Mouse (Mus musculus): ENCODE results near the gene Ruvbl2. TPM values are rescaled to one million over a fixed set of nuclear protein-coding genes. Genes with fewer than 3 reads are reported as not detected.
"Not testable (repeated sequence)": the region's sequence is repeated elsewhere in the genome, so short reads cannot be mapped to it uniquely, and the experiment has no call there.

Gene Ruvbl2
- total RNA-seq (2021), result 10 to 100 TPM; 18.2 to 28.1 TPM
- long read RNA-seq, experiment 1, transcript Ruvbl2-201 (15 exons, 1,834 nt), result major isoform, 22 of 40 reads
- long read RNA-seq, experiment 1, partial matches to known transcripts, result 5 of 40 reads
- long read RNA-seq, experiment 1, other reads (novel, unspliced or antisense), result 13 of 40 reads
- long read RNA-seq, experiment 2, transcript Ruvbl2-201 (15 exons, 1,834 nt), result major isoform, 13 of 33 reads
- long read RNA-seq, experiment 2, partial matches to known transcripts, result 5 of 33 reads
- long read RNA-seq, experiment 2, other reads (novel, unspliced or antisense), result 15 of 33 reads

- H3K4me3 ChIP-seq, result peak within 1 kb of the TSS; percentile 87
- intact Hi-C loops (cut with DNase I), result loop anchor here (1.0 kb wide), 1 partner anchor 32 kb away; the partner anchor contains the start of gene Kcna7
- H3K27ac ChIP-seq, result peak within 1 kb of the TSS; percentile 97
- TF ChIP-seq CTCF (IDR thresholded peaks at IDR 0.05), result peak; percentile 68
- DNase-seq, result peak; percentile 88
These were observed at the start of gene Ruvbl2 for GRCm38 (mm10) chr7:45437521-45438276. Gene Ruvbl2, minus strand, starts transcription at chr7:45438096.

GRCm38 (mm10) chr7:45486761-45487415, 49.0 kb upstream of the Ruvbl2 start, which contains the start of gene Gm45808:
Gene Gm45808, minus strand, starts transcription at chr7:45486811.
- TF ChIP-seq CTCF (IDR thresholded peaks at IDR 0.05), result no peak
- intact Hi-C loops (cut with DNase I), result no loop called here
- no peak for DNase-seq
- Histone ChIP-seq H3K4me3 (no peak within 1 kb of the TSS), H3K27ac (peak within 1 kb of the TSS; percentile 89; the same call in 1 of the 2 replicates)

- no peak for DNase-seq
- intact Hi-C loops (cut with DNase I), result no loop called here
- no peak for TF ChIP-seq CTCF (IDR thresholded peaks at IDR 0.05)
- Histone ChIP-seq H3K27ac (no peak overlapping the region), H3K4me3 (no peak overlapping the region)
These were observed 48.3 kb upstream of the Ruvbl2 start for GRCm38 (mm10) chr7:45486158-45486557.

- DNase-seq; intact Hi-C loops (cut with DNase I); H3K4me3 ChIP-seq; H3K27ac ChIP-seq: not testable (repeated sequence)
These were observed 47.1 kb upstream of the Ruvbl2 start for GRCm38 (mm10) chr7:45484985-45485384.

- DNase-seq, result no peak
- Histone ChIP-seq H3K4me3 (no peak overlapping the region), H3K27ac (no peak overlapping the region)
- no peak for TF ChIP-seq CTCF (IDR thresholded peaks at IDR 0.05)
- intact Hi-C loops (cut with DNase I), result no loop called here
These were observed 44.3 kb upstream of the Ruvbl2 start for GRCm38 (mm10) chr7:45482166-45482565.

GRCm38 (mm10) chr7:45481374-45481927, 43.6 kb upstream of the Ruvbl2 start, which contains the start of gene Tulp2:
Gene Tulp2, plus strand, starts transcription at chr7:45481877.
- Histone ChIP-seq H3K27ac (no peak within 1 kb of the TSS), H3K4me3 (no peak within 1 kb of the TSS)
- TF ChIP-seq CTCF (IDR thresholded peaks at IDR 0.05), result no peak
- intact Hi-C loops (cut with DNase I), result no loop called here
- peak; percentile 74 for DNase-seq

- H3K4me3 ChIP-seq; H3K27ac ChIP-seq; intact Hi-C loops (cut with DNase I); DNase-seq: not testable (repeated sequence)
These were observed 42.4 kb upstream of the Ruvbl2 start for GRCm38 (mm10) chr7:45480310-45480709.

GRCm38 (mm10) chr7:45478774-45479173, 40.9 kb upstream of the Ruvbl2 start:
- H3K4me3 ChIP-seq, result no peak overlapping the region
- intact Hi-C loops (cut with DNase I), result loop anchor here (1.0 to 5.0 kb wide), 2 partner anchors 29 to 204 kb away; partner anchors contain the start of gene Ntn5
- TF ChIP-seq CTCF (IDR thresholded peaks at IDR 0.05), result no peak
- H3K27ac ChIP-seq, result no peak overlapping the region
- DNase-seq, result no peak

GRCm38 (mm10) chr7:45477003-45477402, 39.1 kb upstream of the Ruvbl2 start:
- intact Hi-C loops (cut with DNase I), result loop anchor here (2.0 to 5.0 kb wide), 2 partner anchors 84 to 205 kb away; partner anchors contain the start of gene Ntn5
- peak overlapping the region; percentile 85 for H3K27ac ChIP-seq
- DNase-seq, result peak; percentile 80
- TF ChIP-seq CTCF (IDR thresholded peaks at IDR 0.05), result peak; percentile 75
- H3K4me3 ChIP-seq, result no peak overlapping the region

GRCm38 (mm10) chr7:45476453-45476852, 38.6 kb upstream of the Ruvbl2 start:
- H3K27ac ChIP-seq, result peak overlapping the region; percentile 85
- TF ChIP-seq CTCF (IDR thresholded peaks at IDR 0.05), result no peak
- no peak overlapping the region for H3K4me3 ChIP-seq
- intact Hi-C loops (cut with DNase I), result loop anchor here (2.0 to 5.0 kb wide), 2 partner anchors 84 to 206 kb away; partner anchors contain the start of gene Ntn5
- peak; percentile 5 for DNase-seq

GRCm38 (mm10) chr7:45475291-45475969, 37.5 kb upstream of the Ruvbl2 start:
- TF ChIP-seq CTCF (IDR thresholded peaks at IDR 0.05), result no peak
- intact Hi-C loops (cut with DNase I), result loop anchor here (2.0 to 5.0 kb wide), 2 partner anchors 117 to 207 kb away; partner anchors contain the start of gene Ntn5
- peak; percentile 62 for DNase-seq

More at GRCm38 (mm10) chr7:45475291-45475969, 37.5 kb upstream of the Ruvbl2 start:
- Histone ChIP-seq H3K27ac (peak overlapping the region; percentile 91), H3K4me3 (peak overlapping the region; percentile 64)
